Mouse (Mus musculus) forebrain, embryonic 10.5 days (tissue): ENCODE results near the gene 9230113P08Rik. TPM values are rescaled to one million over a fixed set of nuclear protein-coding genes. Genes with fewer than 3 reads are reported as not detected.
"Not testable (repeated sequence)": the region's sequence is repeated elsewhere in the genome, so short reads cannot be mapped to it uniquely, and the experiment has no call there.

ENCODE experiments used
- DNase-seq: peaks from one replicate; pipeline ENCODE4 v3.0.0-alpha.2; 2017; ENCODE audit warnings: low spot score; ENCODE audit errors: extremely low spot score
- H3K27ac ChIP-seq: fragments of 300-500 bp; sonication (generic); 2 replicates; pipeline ENCODE4 v1.5.1; 2016; ENCODE audit warnings: mild to moderate bottlenecking
- H3K27me3 ChIP-seq: fragments of 300-500 bp; sonication (generic); 2 replicates; pipeline ENCODE4 v1.6.1; 2016; ENCODE audit warnings: mild to moderate bottlenecking; ENCODE audit not compliant: poor library complexity, severe bottlenecking
- H3K36me3 ChIP-seq: fragments of 300-500 bp; sonication (generic); replicated peaks from 2 replicates; pipeline ENCODE4 v1.6.1; 2016; ENCODE audit warnings: mild to moderate bottlenecking, moderate library complexity
- H3K4me1 ChIP-seq: fragments of 300-500 bp; sonication (generic); 2 replicates; pipeline ENCODE4 v1.6.1; 2016
- H3K4me3 ChIP-seq: fragments of 300-500 bp; sonication (generic); 2 replicates; pipeline ENCODE4 v1.5.1; 2016; ENCODE audit warnings: mild to moderate bottlenecking, moderate library complexity
- H3K9me3 ChIP-seq: fragments of 300-500 bp; sonication (generic); 2 replicates; pipeline ENCODE4 v1.6.1; 2016; ENCODE audit warnings: mild to moderate bottlenecking, moderate library complexity
- WGBS: fragments of 180-500 bp; shearing (Covaris S2); methylation state at CpG from one replicate; pipeline ENCODE4 v1.1.7; 2016; 5-methylcytosine and 5-hydroxymethylcytosine counted together
- polyA plus RNA-seq: library from polyadenylated mRNA; unstranded; fragments of >200 nt; fragmentation: Nextera tagmentation; extraction: Ambion mirVana; gene quantifications from 2 replicates; pipeline ENCODE4 v1.2.1, GENCODE M21; 2016

The 9230113P08Rik gene
- polyA plus RNA-seq = not detected in 2 replicates

DNA sequence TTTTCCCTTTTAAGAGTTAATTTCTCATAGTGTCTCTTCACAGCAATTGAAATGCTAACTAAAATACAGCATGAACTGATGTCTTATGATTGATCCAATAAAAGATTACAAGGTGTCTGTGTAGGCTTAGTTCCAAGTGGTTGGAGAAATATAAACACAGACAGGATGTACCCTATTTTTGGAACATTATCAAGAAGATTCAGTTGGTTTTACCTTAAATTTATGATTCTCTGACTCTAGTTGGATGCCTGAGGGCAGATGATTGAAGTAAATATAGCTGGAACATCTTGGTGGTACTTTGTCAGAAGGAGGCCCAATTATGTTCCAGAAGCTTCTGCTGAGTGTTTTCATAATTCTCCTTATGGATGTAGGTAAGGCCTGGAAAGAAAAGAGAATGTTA, at the start of gene 9230113P08Rik:
TSS of gene 9230113P08Rik (plus strand) at position 301 of the 400 bp plus-strand sequence.
- DNase-seq, H3K36me3 ChIP-seq, H3K27ac ChIP-seq, H3K27me3 ChIP-seq, H3K4me3 ChIP-seq, H3K4me1 ChIP-seq: not testable (repeated sequence)
- peaks cover 26% of the 10 kb centered on the region for H3K9me3 ChIP-seq

GRCm38 (mm10) chr9:35893112-35893511, 15.1 kb upstream of the 9230113P08Rik start:
- not testable (repeated sequence) for H3K27ac ChIP-seq, DNase-seq, H3K27me3 ChIP-seq, H3K36me3 ChIP-seq, H3K4me1 ChIP-seq, H3K4me3 ChIP-seq
- H3K9me3 ChIP-seq = peaks cover 24% of the 10 kb centered on the region
- WGBS = 72% methylated on average over 1 of the region's 1 CpGs

DNA sequence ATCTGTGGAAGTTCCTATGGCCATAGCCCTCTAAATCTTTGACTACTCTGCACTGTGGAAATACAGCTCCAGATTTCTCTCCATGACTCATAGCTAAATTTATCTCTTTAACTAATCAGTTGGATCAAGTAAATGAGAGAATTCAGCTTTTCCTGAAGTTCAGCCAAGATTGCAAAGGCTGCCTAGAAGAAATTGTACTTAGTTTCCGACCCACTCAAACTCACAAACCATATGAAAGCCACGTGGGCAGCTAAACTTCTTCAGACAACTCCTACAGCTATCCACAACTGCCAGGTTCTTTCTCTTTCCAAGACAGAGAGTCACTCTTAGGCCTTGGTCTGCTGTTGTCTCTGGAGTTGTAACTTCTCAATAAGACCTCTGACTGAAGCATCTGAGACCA, 3.7 kb upstream of the 9230113P08Rik start:
- WGBS = 71% methylated on average over 2 of the region's 2 CpGs
- no peak overlapping the region for H3K4me3 ChIP-seq

GRCm38 (mm10) chr9:35930817-35931216, 22.6 kb downstream of the 9230113P08Rik start:
- H3K9me3 ChIP-seq = peaks cover 26% of the 10 kb centered on the region; the same call in 1 of the 2 replicates

More for the DNA sequence above, 3.7 kb upstream of the 9230113P08Rik start:
- Histone ChIP-seq H3K27ac (no peak overlapping the region), H3K27me3 (no peaks in the 10 kb centered on the region), H3K9me3 (peaks cover 34% of the 10 kb centered on the region), H3K4me1 (no peaks in the 10 kb centered on the region), H3K36me3 (no peaks in the 10 kb centered on the region)
- no peak for DNase-seq

More at GRCm38 (mm10) chr9:35930817-35931216, 22.6 kb downstream of the 9230113P08Rik start:
- no peaks in the 10 kb centered on the region for H3K27me3 ChIP-seq
- no peaks in the 10 kb centered on the region for H3K4me1 ChIP-seq
- no peak for DNase-seq
- H3K4me3 ChIP-seq = no peak overlapping the region
- H3K36me3 ChIP-seq = no peaks in the 10 kb centered on the region
- 84% methylated on average over 2 of the region's 2 CpGs for WGBS
- no peak overlapping the region for H3K27ac ChIP-seq

Other genes starting within 250 kb of the 9230113P08Rik start
- not detected in 2 replicates for gene Pate1, start 221.0 kb upstream of the 9230113P08Rik start, polyA plus RNA-seq
- gene Gm17677, start 167.4 kb upstream of the 9230113P08Rik start, polyA plus RNA-seq = not detected in 2 replicates
- not detected in 2 replicates for gene Gm17727, start 130.3 kb upstream of the 9230113P08Rik start, polyA plus RNA-seq
- gene Gm27235, start 118.3 kb upstream of the 9230113P08Rik start, polyA plus RNA-seq = not detected in 2 replicates
- gene D730048I06Rik, start 118.3 kb upstream of the 9230113P08Rik start, polyA plus RNA-seq = not detected in 2 replicates
- gene 9230110F15Rik, start 64.3 kb upstream of the 9230113P08Rik start, polyA plus RNA-seq = not detected in 2 replicates
- not detected in 2 replicates for gene Gm5916, start 220.4 kb downstream of the 9230113P08Rik start, polyA plus RNA-seq